Mouse (Mus musculus): ENCODE measurements around the gene Hist1h4k.

DNA sequence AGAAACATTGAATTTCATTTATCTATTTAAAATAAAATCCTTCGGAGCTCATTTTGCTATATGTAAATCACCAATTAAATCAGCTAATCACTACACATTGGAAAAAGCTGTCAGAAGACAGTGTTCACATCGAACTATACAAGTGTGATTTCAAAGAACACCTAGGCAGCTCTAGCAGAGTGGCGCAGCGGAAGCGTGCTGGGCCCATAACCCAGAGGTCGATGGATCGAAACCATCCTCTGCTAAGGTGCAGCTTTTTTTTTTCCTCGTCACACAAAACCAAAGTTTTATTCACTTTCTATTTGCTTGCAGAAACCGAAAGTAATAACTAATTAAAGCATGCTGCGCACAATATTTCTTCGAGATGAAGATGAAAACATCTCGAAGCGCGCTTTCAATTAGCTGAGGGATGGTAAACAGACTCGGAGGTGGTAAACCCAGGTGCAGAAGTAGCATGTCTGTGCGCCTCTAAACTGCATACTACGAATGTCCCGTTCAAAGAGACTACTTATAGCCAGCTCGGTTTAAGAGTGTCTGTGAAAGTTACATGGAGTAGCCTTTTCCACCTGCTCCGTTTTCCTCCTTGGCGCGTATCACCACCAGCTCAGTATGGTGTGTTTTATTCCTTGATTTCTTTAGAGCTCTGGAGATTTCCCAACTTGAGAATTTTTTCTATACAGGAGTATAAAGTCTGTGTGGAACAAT, 39.3 kb downstream of the Hist1h4k start:
- TF ChIP-seq POLR2A (IDR thresholded peaks at IDR 0.05; ENCODE audit: borderline replicate concordance, extremely low read depth, insufficient read depth, insufficient read length, poor library complexity, severe bottlenecking) (no peak), CTCF (IDR thresholded peaks at IDR 0.05; ENCODE audit: borderline replicate concordance, extremely low read depth, insufficient read depth, insufficient read length) (no peak)
